Mouse (Mus musculus): Measurements from ENCODE around the gene Cdk5r2.

Cdk5r2 gene

GRCm38 (mm10) chr1:74851001-74851775 lies 3.5 kb upstream of the Cdk5r2 start:
- in situ Hi-C loops (cut with MboI, MseI), result no loop called here

GRCm38 (mm10) chr1:74855156-74855555 lies 422 bp downstream of the Cdk5r2 start:
- in situ Hi-C loops (cut with MboI, MseI), result no loop called here

DNA sequence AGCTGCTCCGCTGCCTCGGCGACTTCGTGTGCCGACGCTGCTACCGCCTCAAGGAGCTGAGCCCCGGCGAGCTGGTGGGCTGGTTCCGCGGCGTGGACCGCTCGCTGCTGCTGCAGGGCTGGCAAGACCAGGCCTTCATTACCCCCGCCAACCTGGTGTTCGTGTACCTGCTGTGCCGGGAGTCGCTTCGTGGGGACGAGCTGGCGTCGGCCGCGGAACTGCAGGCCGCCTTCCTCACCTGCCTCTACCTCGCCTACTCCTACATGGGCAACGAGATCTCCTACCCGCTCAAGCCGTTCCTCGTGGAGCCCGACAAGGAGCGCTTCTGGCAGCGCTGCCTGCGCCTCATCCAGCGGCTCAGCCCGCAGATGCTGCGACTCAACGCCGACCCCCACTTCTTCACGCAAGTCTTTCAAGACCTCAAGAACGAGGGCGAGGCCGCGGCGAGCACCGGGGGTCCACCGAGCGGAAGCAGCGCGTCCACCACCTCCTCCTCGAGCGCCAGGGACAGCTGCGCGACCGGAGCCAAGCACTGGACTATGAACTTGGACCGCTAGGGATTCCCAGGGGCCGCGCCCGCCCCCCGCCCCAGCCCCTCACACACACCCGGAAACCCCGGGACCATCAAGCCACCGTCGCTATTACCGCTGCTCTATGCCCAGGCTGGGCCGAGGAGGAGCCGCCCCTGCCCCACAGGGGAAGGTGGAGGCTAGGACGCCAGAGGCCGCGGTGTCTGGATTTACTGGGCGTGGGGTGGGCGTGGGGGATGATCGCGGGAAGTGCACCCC lies 1.1 kb downstream of the Cdk5r2 start:
- in situ Hi-C loops (cut with MboI, MseI), result no loop called here

- in situ Hi-C loops (cut with MboI, MseI), result no loop called here
These were observed 1.6 kb downstream of the Cdk5r2 start for GRCm38 (mm10) chr1:74856439-74856720.

GRCm38 (mm10) chr1:74856791-74857190 lies 2.1 kb downstream of the Cdk5r2 start:
- in situ Hi-C loops (cut with MboI, MseI), result no loop called here

- in situ Hi-C loops (cut with MboI, MseI), result no loop called here
These were observed 2.5 kb downstream of the Cdk5r2 start for GRCm38 (mm10) chr1:74857201-74857600.

DNA sequence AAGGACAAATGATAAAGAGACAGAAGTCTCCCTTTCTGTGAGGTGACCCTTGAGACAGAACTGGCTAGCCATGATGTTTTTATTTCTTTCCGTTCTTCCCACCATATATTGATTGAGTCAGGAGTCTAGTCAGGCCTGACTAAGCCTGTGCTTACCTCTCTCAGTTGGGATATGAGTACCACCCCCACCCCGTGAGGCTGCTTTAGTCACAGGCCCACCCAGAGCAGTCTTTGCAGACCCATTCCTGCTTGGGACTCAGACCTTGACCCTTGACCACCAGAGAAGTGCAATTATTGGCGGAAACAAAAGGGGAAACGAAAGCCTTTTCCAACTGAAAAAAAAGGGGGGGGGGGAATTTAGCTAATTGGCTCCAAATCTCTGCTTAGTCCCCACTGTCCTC lies 2.9 kb downstream of the Cdk5r2 start:
- in situ Hi-C loops (cut with MboI, MseI), result no loop called here

- in situ Hi-C loops (cut with MboI, MseI), result no loop called here
These were observed 3.5 kb downstream of the Cdk5r2 start for GRCm38 (mm10) chr1:74858171-74858719.

GRCm38 (mm10) chr1:74858805-74859204 lies 4.1 kb downstream of the Cdk5r2 start:
- in situ Hi-C loops (cut with MboI, MseI), result no loop called here

DNA sequence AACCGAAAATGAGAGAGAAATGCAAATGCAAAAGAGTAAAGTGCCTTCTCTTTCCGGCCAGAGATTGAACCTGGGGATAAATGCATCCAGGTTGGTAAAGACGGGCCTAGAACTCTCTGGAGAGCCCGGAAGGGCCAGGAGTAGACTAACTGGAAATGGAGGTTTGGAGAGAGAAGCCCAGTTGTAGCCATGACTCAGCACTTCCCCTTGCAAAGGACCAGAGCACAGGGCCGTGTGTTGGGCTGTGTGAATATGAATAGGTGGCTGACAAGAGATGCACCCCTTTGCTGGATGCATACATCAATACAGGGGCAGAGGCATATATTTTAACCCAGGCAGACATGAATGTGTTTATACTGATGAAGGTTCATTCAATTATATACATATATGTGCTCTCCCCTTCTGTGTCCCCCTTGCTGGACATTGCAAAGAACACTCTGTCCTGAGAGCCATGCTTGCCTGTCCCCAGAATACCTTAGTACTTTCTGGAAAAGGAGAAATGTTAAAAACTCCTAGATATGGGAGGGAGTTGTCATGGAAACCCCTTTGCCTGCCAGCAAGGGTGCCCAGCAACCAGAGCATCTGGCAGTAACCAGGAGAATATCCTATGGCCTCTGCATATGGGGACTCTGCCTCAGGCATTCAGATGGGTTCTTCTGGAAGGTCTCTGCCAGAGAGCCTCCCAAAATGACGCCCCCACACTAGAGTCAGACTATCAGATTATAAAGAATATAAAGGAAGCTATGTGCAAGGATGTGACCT lies 4.7 kb downstream of the Cdk5r2 start:
- in situ Hi-C loops (cut with MboI, MseI), result no loop called here

DNA sequence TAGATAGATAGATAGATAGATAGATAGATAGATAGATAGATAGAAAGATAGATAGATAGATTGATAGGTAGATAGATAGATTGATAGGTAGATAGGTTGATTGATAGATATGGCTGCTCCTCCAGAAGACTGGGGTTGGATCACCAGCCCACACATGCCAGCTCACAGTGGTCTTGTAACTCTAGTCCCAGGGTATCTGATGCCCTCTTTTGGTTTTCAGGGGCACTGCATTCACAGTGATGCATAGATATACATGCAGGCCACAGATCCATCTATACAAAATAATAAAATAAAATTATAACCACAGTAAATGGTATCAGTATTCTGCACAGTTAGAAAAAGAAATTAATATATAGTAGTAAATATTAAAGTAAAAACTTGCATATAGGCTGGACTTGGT lies 7.0 kb downstream of the Cdk5r2 start:
- in situ Hi-C loops (cut with MboI, MseI), result no loop called here

GRCm38 (mm10) chr1:74872218-74872617 lies 17.5 kb downstream of the Cdk5r2 start:
- in situ Hi-C loops (cut with MboI, MseI), result no loop called here

DNA sequence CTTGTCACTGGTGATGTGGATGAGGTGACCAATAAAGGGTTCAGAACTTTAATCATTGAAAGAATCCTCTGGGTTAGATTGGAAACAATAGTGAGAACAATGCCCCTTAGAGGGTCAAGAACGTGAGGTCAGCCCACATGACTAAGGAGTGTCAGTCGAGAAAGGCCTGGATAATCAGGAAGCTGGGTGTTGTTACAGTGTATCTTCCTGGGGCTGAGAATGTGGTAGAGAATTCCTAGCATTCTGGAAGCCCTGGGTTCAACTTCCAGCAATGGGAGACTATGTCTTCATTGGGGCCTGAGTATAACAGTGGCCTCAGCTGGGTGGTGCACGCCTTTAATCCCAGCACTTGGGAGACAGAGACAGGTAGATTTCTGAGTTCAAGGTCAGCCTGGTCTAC lies 22.5 kb downstream of the Cdk5r2 start:
- in situ Hi-C loops (cut with MboI, MseI), result no loop called here

- in situ Hi-C loops (cut with MboI, MseI), result no loop called here
These were observed 26.1 kb downstream of the Cdk5r2 start for GRCm38 (mm10) chr1:74880785-74881360.

DNA sequence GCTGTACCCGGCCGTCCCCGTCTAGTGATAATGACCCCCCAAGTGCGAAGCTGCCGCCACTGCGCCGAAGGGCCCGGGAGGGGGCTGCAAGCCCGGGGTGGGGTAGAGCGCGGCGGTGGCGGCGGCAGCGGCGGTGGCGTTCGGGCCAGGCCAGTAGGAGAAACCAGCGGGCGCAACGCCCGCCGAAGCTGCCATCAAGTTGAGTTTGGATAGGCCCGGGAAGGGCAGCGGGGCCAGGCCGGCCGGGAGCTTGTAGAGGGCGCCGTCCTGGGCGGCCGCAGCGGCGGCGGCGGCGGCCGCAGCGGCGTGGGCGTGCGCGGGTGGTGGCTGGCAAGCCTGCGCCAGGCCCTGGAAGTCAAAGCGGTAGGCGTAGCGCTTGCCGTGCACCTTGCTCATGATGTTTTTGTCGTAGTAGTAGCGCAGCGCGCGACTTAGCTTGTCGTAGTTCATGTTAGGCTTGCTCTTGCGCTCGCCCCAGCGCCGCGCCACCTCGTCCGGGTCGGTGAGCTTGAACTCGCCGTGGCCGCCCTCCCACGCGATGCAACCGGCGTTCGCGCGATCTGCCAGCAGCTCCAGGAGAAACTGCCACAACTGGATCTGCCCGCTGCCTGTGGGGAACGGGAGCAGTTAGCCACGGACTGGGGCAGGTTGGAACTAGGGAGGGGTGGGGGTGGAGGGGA lies 27.5 kb downstream of the Cdk5r2 start:
- in situ Hi-C loops (cut with MboI, MseI), result no loop called here

DNA sequence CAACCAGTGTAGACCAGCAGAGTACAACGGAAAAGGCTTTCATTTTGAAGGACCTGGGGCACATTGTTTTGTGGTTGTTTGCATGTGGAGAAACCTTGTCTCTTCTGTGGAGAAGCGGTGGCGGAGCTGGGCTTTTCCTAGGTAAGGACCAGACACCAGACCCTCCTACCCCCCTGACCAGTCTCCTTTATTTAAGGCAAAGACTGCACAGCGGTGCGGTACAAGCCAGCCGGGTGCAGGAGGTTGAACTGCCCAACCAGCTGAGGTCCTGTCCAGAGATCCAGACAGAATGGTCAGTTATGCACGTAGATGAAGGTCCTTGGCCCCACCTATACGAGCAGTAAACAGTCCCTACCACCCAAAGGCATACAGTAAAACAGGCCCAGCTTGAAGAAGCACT lies 28.1 kb downstream of the Cdk5r2 start:
- in situ Hi-C loops (cut with MboI, MseI), result no loop called here

DNA sequence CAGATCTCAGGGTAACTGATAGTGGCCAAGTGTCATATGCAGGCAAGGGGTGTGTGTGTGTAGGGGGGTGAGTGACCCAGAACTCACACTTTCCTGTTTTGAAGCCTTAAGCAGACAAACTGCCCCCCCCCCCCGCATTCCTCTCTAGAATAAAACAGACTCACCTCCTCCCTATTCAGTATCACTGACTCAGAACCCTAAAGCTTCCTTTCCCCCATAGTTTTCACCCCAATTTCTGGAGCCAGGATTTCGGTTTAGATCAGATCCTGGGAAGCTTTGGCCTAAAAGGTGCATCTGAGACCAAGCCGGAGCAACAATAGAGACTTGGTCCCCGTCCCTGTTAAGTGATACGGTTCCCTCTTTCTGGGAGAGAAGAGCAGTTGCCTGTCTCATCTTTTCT lies 28.7 kb downstream of the Cdk5r2 start:
- in situ Hi-C loops (cut with MboI, MseI), result no loop called here

GRCm38 (mm10) chr1:74884196-74885141 lies 29.7 kb downstream of the Cdk5r2 start:
- in situ Hi-C loops (cut with MboI, MseI), result no loop called here

DNA sequence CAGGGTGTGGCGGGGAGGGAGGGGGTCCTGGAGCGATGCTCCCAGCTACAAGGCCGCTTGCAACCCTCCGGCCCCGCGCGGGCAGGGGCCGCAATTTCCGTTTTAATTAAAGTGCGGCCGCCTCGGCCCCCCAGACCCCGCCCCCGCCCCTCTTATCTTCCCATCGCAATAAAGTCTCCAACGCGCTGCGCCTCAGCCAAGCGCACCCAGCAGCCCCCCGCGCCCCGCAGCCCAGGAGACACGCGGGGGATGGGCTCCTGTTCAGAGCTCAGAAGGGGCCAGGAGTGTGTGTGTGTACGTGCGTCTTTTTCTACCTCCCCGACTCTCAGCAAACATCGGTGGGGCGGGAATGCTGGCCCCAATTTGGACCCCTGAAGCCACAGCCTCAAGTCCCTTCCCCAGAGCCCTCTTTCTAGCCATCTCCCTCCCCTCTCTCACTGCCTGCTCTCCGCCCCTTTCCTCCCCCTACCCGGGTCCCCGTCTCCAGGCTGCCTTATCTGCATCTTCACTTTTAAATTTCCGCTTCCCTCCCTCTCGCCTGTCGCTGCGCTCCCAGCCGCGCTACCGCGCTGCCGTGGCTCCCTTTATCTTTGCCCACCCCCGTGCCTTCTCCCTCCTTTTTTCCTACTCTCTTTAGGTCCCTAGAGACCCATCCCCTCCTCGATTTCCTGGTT lies 30.8 kb downstream of the Cdk5r2 start, which contains the start of gene Fev:
Gene Fev, minus strand, starts transcription at position 51 of the 674 bp plus-strand sequence.
- in situ Hi-C loops (cut with MboI, MseI), result no loop called here

- in situ Hi-C loops (cut with MboI, MseI), result no loop called here
These were observed 36.8 kb downstream of the Cdk5r2 start for GRCm38 (mm10) chr1:74891513-74891912.

Data from T-helper 2 cell (primary cell).